Mouse (Mus musculus) midbrain, embryonic 15.5 days (tissue): Measurements from ENCODE around the gene Npy. TPM values are rescaled to one million over a fixed set of nuclear protein-coding genes. Genes with fewer than 3 reads are reported as not detected.

Experiments used
- ATAC-seq: fragments of 200-750 bp; cut with Nextera tagmentation; replicated peaks from 2 replicates; pipeline ENCODE4 v1.8.0; 2017; ENCODE audit warnings: moderate TSS enrichment
- H3K27ac ChIP-seq: fragments of 300-500 bp; sonication (generic); 2 replicates; pipeline ENCODE4 v1.5.1; 2015; ENCODE audit warnings: mild to moderate bottlenecking, inconsistent platforms
- H3K27me3 ChIP-seq: fragments of 300-500 bp; sonication (generic); replicated peaks from 2 replicates; pipeline ENCODE4 v1.6.1; 2015; ENCODE audit warnings: inconsistent platforms
- H3K36me3 ChIP-seq: fragments of 300-500 bp; sonication (generic); replicated peaks from 2 replicates; pipeline ENCODE4 v1.6.1; 2015; ENCODE audit warnings: inconsistent platforms
- H3K4me1 ChIP-seq: fragments of 300-500 bp; sonication (generic); 2 replicates; pipeline ENCODE4 v1.6.1; 2015; ENCODE audit warnings: inconsistent platforms
- H3K4me2 ChIP-seq: fragments of 300-500 bp; sonication (generic); 2 replicates; pipeline ENCODE4 v1.6.1; 2015; ENCODE audit warnings: inconsistent platforms, mild to moderate bottlenecking, moderate library complexity
- H3K4me3 ChIP-seq: fragments of 300-500 bp; sonication (generic); 2 replicates; pipeline ENCODE4 v1.5.1; 2015; ENCODE audit warnings: mild to moderate bottlenecking, inconsistent platforms
- H3K9ac ChIP-seq: fragments of 300-500 bp; sonication (generic); 2 replicates; pipeline ENCODE4 v1.6.1; 2015; ENCODE audit warnings: mild to moderate bottlenecking, inconsistent platforms
- H3K9me3 ChIP-seq: fragments of 300-500 bp; sonication (generic); 2 replicates; pipeline ENCODE4 v1.6.1; 2016; ENCODE audit warnings: inconsistent platforms
- WGBS: fragments of 180-500 bp; shearing (Covaris S2); methylation state at CpG from one replicate; pipeline ENCODE4 v1.1.7; 2015; ENCODE audit warnings: mixed read lengths; 5-methylcytosine and 5-hydroxymethylcytosine counted together
- polyA plus RNA-seq: library from polyadenylated mRNA; unstranded; fragments of >200 nt; fragmentation: Nextera tagmentation; extraction: Ambion mirVana; gene quantifications from 2 replicates; pipeline ENCODE4 v1.2.1, GENCODE M21; 2015

Npy gene
- polyA plus RNA-seq, 1 experiment from 2014 or later: 99.7 TPM

- 79% methylated on average over 6 of the region's 6 CpGs for WGBS
- ATAC-seq: no peak
- Histone ChIP-seq H3K27me3 (peaks cover 15% of the 10 kb centered on the region), H3K4me1 (peaks cover 10% of the 10 kb centered on the region), H3K4me2 (no peak overlapping the region), H3K4me3 (no peak overlapping the region), H3K9me3 (no peaks in the 10 kb centered on the region), H3K27ac (no peak overlapping the region), H3K9ac (no peak overlapping the region), H3K36me3 (no peaks in the 10 kb centered on the region)
Observed at GRCm38 (mm10) chr6:49817625-49818024, 4.9 kb upstream of the Npy start.

GRCm38 (mm10) chr6:49822871-49823230, 341 bp downstream of the Npy start:
- ATAC-seq: no peak
- H3K27me3 ChIP-seq: peaks cover 36% of the 10 kb centered on the region
- H3K4me1 ChIP-seq: peaks cover 14% of the 10 kb centered on the region
- WGBS: under 1% methylated on average over 10 of the region's 10 CpGs
- no peaks in the 10 kb centered on the region for H3K36me3 ChIP-seq
- H3K27ac ChIP-seq: no peak overlapping the region
- H3K9me3 ChIP-seq: no peaks in the 10 kb centered on the region
- H3K4me3 ChIP-seq: peak overlapping the region; percentile 40
- peak overlapping the region; percentile 26; the same call in 1 of the 2 replicates for H3K9ac ChIP-seq
- peak overlapping the region; percentile 74 for H3K4me2 ChIP-seq

- H3K27me3 ChIP-seq: peaks cover 36% of the 10 kb centered on the region
- no peak overlapping the region for H3K4me2 ChIP-seq
- no peak for ATAC-seq
- peak overlapping the region; percentile 40; the same call in 1 of the 2 replicates for H3K4me3 ChIP-seq
- H3K27ac ChIP-seq: no peak overlapping the region
- H3K9ac ChIP-seq: no peak overlapping the region
- WGBS: 7% methylated on average over 15 of the region's 15 CpGs
- H3K9me3 ChIP-seq: no peaks in the 10 kb centered on the region
- no peaks in the 10 kb centered on the region for H3K36me3 ChIP-seq
- H3K4me1 ChIP-seq: peaks cover 14% of the 10 kb centered on the region
Observed at GRCm38 (mm10) chr6:49823371-49823770, 861 bp downstream of the Npy start.

GRCm38 (mm10) chr6:49823821-49824220, 1.3 kb downstream of the Npy start:
- 26% methylated on average over 2 of the region's 2 CpGs for whole genome bisulfite sequencing
- Histone ChIP-seq H3K27ac (no peak overlapping the region), H3K4me1 (peaks cover 14% of the 10 kb centered on the region), H3K9ac (no peak overlapping the region), H3K9me3 (no peaks in the 10 kb centered on the region), H3K4me3 (0 out of 2 replicates have a peak overlapping the region, but pooled peaks have one; percentile 40), H3K36me3 (no peaks in the 10 kb centered on the region), H3K4me2 (no peak overlapping the region), H3K27me3 (peaks cover 36% of the 10 kb centered on the region)
- no peak for ATAC-seq

GRCm38 (mm10) chr6:49831579-49831978, 9.1 kb downstream of the Npy start:
- no peaks in the 10 kb centered on the region for H3K9me3 ChIP-seq
- H3K36me3 ChIP-seq: no peaks in the 10 kb centered on the region
- no peak overlapping the region for H3K4me3 ChIP-seq
- H3K9ac ChIP-seq: no peak overlapping the region
- ATAC-seq: no peak
- no peak overlapping the region for H3K27ac ChIP-seq
- no peaks in the 10 kb centered on the region for H3K4me1 ChIP-seq
- no peaks in the 10 kb centered on the region for H3K27me3 ChIP-seq
- H3K4me2 ChIP-seq: no peak overlapping the region
- 78% methylated on average over 2 of the region's 2 CpGs for WGBS

- H3K9me3 ChIP-seq: no peaks in the 10 kb centered on the region
- no peaks in the 10 kb centered on the region for H3K27me3 ChIP-seq
- ATAC-seq: no peak
- no peak overlapping the region for H3K4me3 ChIP-seq
- H3K4me2 ChIP-seq: no peak overlapping the region
- no peak overlapping the region for H3K9ac ChIP-seq
- H3K4me1 ChIP-seq: no peaks in the 10 kb centered on the region
- H3K36me3 ChIP-seq: no peaks in the 10 kb centered on the region
- WGBS: 64% methylated on average over 2 of the region's 2 CpGs
- H3K27ac ChIP-seq: no peak overlapping the region
Observed at GRCm38 (mm10) chr6:49856830-49857229, 34.3 kb downstream of the Npy start.

GRCm38 (mm10) chr6:49867571-49867970, 45.1 kb downstream of the Npy start:
- ATAC-seq: no peak
- 83% methylated on average over 6 of the region's 6 CpGs for WGBS
- no peak overlapping the region for H3K9ac ChIP-seq
- H3K27ac ChIP-seq: no peak overlapping the region
- no peak overlapping the region for H3K4me3 ChIP-seq
- H3K4me2 ChIP-seq: no peak overlapping the region
- no peaks in the 10 kb centered on the region for H3K36me3 ChIP-seq
- no peaks in the 10 kb centered on the region for H3K9me3 ChIP-seq
- no peaks in the 10 kb centered on the region for H3K4me1 ChIP-seq
- H3K27me3 ChIP-seq: no peaks in the 10 kb centered on the region

GRCm38 (mm10) chr6:49871071-49871470, 48.6 kb downstream of the Npy start:
- Histone ChIP-seq H3K4me3 (no peak overlapping the region), H3K4me2 (no peak overlapping the region), H3K27ac (no peak overlapping the region), H3K27me3 (no peaks in the 10 kb centered on the region), H3K9ac (no peak overlapping the region), H3K4me1 (0 out of 2 replicates have a peak, but pooled peaks cover 2% of the 10 kb centered on the region), H3K36me3 (no peaks in the 10 kb centered on the region), H3K9me3 (no peaks in the 10 kb centered on the region)
- 89% methylated on average over 6 of the region's 6 CpGs for WGBS
- ATAC-seq: no peak

GRCm38 (mm10) chr6:49873556-49873955, 51.0 kb downstream of the Npy start:
- H3K9me3 ChIP-seq: no peaks in the 10 kb centered on the region
- H3K27ac ChIP-seq: no peak overlapping the region
- H3K4me3 ChIP-seq: no peak overlapping the region
- H3K36me3 ChIP-seq: no peaks in the 10 kb centered on the region
- H3K9ac ChIP-seq: no peak overlapping the region
- no peak for ATAC-seq
- no peak overlapping the region for H3K4me2 ChIP-seq
- H3K4me1 ChIP-seq: 0 out of 2 replicates have a peak, but pooled peaks cover 2% of the 10 kb centered on the region
- WGBS: 87% methylated on average over 1 of the region's 1 CpGs
- H3K27me3 ChIP-seq: no peaks in the 10 kb centered on the region

GRCm38 (mm10) chr6:49875160-49875559, 52.6 kb downstream of the Npy start:
- no peaks in the 10 kb centered on the region for H3K9me3 ChIP-seq
- 0 out of 2 replicates have a peak, but pooled peaks cover 2% of the 10 kb centered on the region for H3K4me1 ChIP-seq
- no peak overlapping the region for H3K4me3 ChIP-seq
- H3K9ac ChIP-seq: no peak overlapping the region
- ATAC-seq: no peak
- WGBS: 16% methylated on average over 2 of the region's 2 CpGs
- H3K27me3 ChIP-seq: no peaks in the 10 kb centered on the region
- H3K4me2 ChIP-seq: no peak overlapping the region
- H3K27ac ChIP-seq: no peak overlapping the region
- H3K36me3 ChIP-seq: no peaks in the 10 kb centered on the region

- Histone ChIP-seq H3K4me2 (no peak overlapping the region), H3K9ac (no peak overlapping the region), H3K9me3 (no peaks in the 10 kb centered on the region), H3K4me1 (0 out of 2 replicates have a peak, but pooled peaks cover 2% of the 10 kb centered on the region), H3K27ac (no peak overlapping the region), H3K27me3 (no peaks in the 10 kb centered on the region), H3K36me3 (no peaks in the 10 kb centered on the region), H3K4me3 (no peak overlapping the region)
- ATAC-seq: no peak
- WGBS: 73% methylated on average over 6 of the region's 6 CpGs
Observed at GRCm38 (mm10) chr6:49875791-49876190, 53.3 kb downstream of the Npy start.
